Mouse (Mus musculus) ES-E14 (cell line): Measurements from ENCODE around the gene Arl4c.

Source experiments
- CHD2 ChIP-seq: IDR thresholded peaks from 2 replicates; pipeline ENCODE4 v1.6.1; 2014; ENCODE audit warnings: mild to moderate bottlenecking, low read depth, low read length, inconsistent platforms
- HCFC1 ChIP-seq: IDR thresholded peaks from 2 replicates; pipeline ENCODE4 v1.6.1; 2012; ENCODE audit warnings: low read length, inconsistent platforms, borderline replicate concordance; ENCODE audit not compliant: insufficient read depth
- MAFK ChIP-seq: IDR thresholded peaks from 2 replicates; pipeline ENCODE4 v1.6.1; 2014; ENCODE audit warnings: mild to moderate bottlenecking, low read depth, low read length, inconsistent platforms; ENCODE audit not compliant: insufficient read depth
- ZC3H11A ChIP-seq: IDR thresholded peaks from 2 replicates; pipeline ENCODE4 v1.6.1; 2012; ENCODE audit warnings: low read depth, mild to moderate bottlenecking, inconsistent platforms, low read length, borderline replicate concordance
- ZNF384 ChIP-seq: IDR thresholded peaks from 2 replicates; pipeline ENCODE4 v1.6.1; 2012; ENCODE audit warnings: low read depth, low read length, inconsistent platforms

- TF ChIP-seq ZNF384, result no peak
- no peak for TF ChIP-seq MAFK
- TF ChIP-seq CHD2, result no peak
- peak; percentile 72; the same call in 1 of the 2 replicates for TF ChIP-seq ZC3H11A
- TF ChIP-seq HCFC1, result no peak
Measured at GRCm38 (mm10) chr1:88742372-88742771, 40.4 kb upstream of the Arl4c start.
